Mouse (Mus musculus) left cerebral cortex, postnatal 10 days (tissue): ENCODE results near the gene Slc1a3. TPM values are rescaled to one million over a fixed set of nuclear protein-coding genes. Genes with fewer than 3 reads are reported as not detected.

ENCODE experiments used
- DNase-seq, 2 experiments: peaks; one replicate each; pipeline ENCODE4 v3.0.0; 2021 to 2022; ENCODE audit warnings: low spot score in 2 of 2, mixed read lengths in 1 of 2; ENCODE audit errors: extremely low spot score in 1 of 2
- intact Hi-C: fragments of 180-260 bp; cut with DNase I; formaldehyde crosslinking; loops from one replicate; pipeline ENCODE4 v1.15.1; 2025
- total RNA-seq, 2 experiments: library from RNA; stranded (reverse); gene quantifications; 2 replicates each; pipeline ENCODE4 v1.2.3; 2021

The Slc1a3 gene
- total RNA-seq, 2 experiments from 2014 or later: 295 to 305 TPM

- intact Hi-C loops: loop anchor here (5.0 kb wide), 1 partner anchor 34 kb away; no protein-coding TSS in a partner anchor
- DNase-seq: no peak
These were observed 42.6 kb downstream of the Slc1a3 start for GRCm38 (mm10) chr15:8667849-8668522.

- intact Hi-C loops: loop anchor here (5.0 kb wide), 1 partner anchor 36 kb away; no protein-coding TSS in a partner anchor
- DNase-seq: no peak
These were observed 44.8 kb downstream of the Slc1a3 start for GRCm38 (mm10) chr15:8665675-8666350.

GRCm38 (mm10) chr15:8663348-8664099 lies 47.0 kb downstream of the Slc1a3 start:
- peak; percentile 73 to 82 for DNase-seq
- intact Hi-C loops: no loop called here

GRCm38 (mm10) chr15:8661856-8662255 lies 48.7 kb downstream of the Slc1a3 start:
- intact Hi-C loops: no loop called here

GRCm38 (mm10) chr15:8659977-8660376 lies 50.6 kb downstream of the Slc1a3 start:
- no peak for DNase-seq
- intact Hi-C loops: no loop called here

More at GRCm38 (mm10) chr15:8661856-8662255, 48.7 kb downstream of the Slc1a3 start:
- DNase-seq: no peak

- peak in 1 of 2 experiments; percentile 59 for DNase-seq
These were observed 51.0 kb downstream of the Slc1a3 start for GRCm38 (mm10) chr15:8659483-8659971.

GRCm38 (mm10) chr15:8658086-8658980 lies 52.2 kb downstream of the Slc1a3 start:
- intact Hi-C loops: no loop called here
- DNase-seq: no peak

More at GRCm38 (mm10) chr15:8659483-8659971, 51.0 kb downstream of the Slc1a3 start:
- intact Hi-C loops: no loop called here

- intact Hi-C loops: no loop called here
- no peak for DNase-seq
These were observed 55.3 kb downstream of the Slc1a3 start for GRCm38 (mm10) chr15:8655251-8655650.

GRCm38 (mm10) chr15:8652637-8653036 lies 57.9 kb downstream of the Slc1a3 start:
- intact Hi-C loops: no loop called here
- DNase-seq: no peak

- DNase-seq: no peak
- intact Hi-C loops: no loop called here
These were observed 66.4 kb downstream of the Slc1a3 start for GRCm38 (mm10) chr15:8643997-8644692.

- intact Hi-C loops: no loop called here
- no peak for DNase-seq
These were observed 70.7 kb downstream of the Slc1a3 start for GRCm38 (mm10) chr15:8639856-8640255.

GRCm38 (mm10) chr15:8638568-8639325 lies 71.8 kb downstream of the Slc1a3 start:
- intact Hi-C loops: no loop called here
- no peak for DNase-seq

GRCm38 (mm10) chr15:8637283-8637682 lies 73.3 kb downstream of the Slc1a3 start:
- no peak for DNase-seq
- intact Hi-C loops: no loop called here

GRCm38 (mm10) chr15:8635974-8636373 lies 74.6 kb downstream of the Slc1a3 start:
- DNase-seq: no peak
- intact Hi-C loops: no loop called here

- no peak for DNase-seq
- intact Hi-C loops: no loop called here
These were observed 75.8 kb downstream of the Slc1a3 start for GRCm38 (mm10) chr15:8634807-8635206.

- intact Hi-C loops: no loop called here
- no peak for DNase-seq
These were observed 76.2 kb downstream of the Slc1a3 start for GRCm38 (mm10) chr15:8634355-8634754.

- intact Hi-C loops: no loop called here
- DNase-seq: peak in 1 of 2 experiments; percentile 70
These were observed 77.2 kb downstream of the Slc1a3 start for GRCm38 (mm10) chr15:8633375-8633774.
